Mouse (Mus musculus) forebrain, embryonic 11.5 days (tissue): Measurements from ENCODE around the gene Mctp2. TPM values are rescaled to one million over a fixed set of nuclear protein-coding genes. Genes with fewer than 3 reads are reported as not detected.

ENCODE experiments used
- ATAC-seq: fragments of 200-750 bp; cut with Nextera tagmentation; replicated peaks from 2 replicates; pipeline ENCODE4 v1.8.0; 2017; ENCODE audit warnings: moderate TSS enrichment; ENCODE audit not compliant: low FRiP score
- DNase-seq: peaks from one replicate; pipeline ENCODE4 v3.0.0-alpha.2; 2017; ENCODE audit warnings: low spot score
- H3K27ac ChIP-seq: fragments of 300-500 bp; sonication (generic); 2 replicates; pipeline ENCODE4 v1.5.1; 2014; ENCODE audit warnings: low read depth, low read length
- H3K27me3 ChIP-seq: fragments of 300-500 bp; sonication (generic); 2 replicates; pipeline ENCODE4 v1.6.1; 2014; ENCODE audit warnings: mild to moderate bottlenecking, low read length, mixed read lengths; ENCODE audit not compliant: control insufficient read depth, insufficient read depth
- H3K36me3 ChIP-seq: fragments of 300-500 bp; sonication (generic); 2 replicates; pipeline ENCODE4 v1.6.1; 2014; ENCODE audit warnings: mild to moderate bottlenecking, low read length, moderate library complexity, mixed read lengths; ENCODE audit not compliant: control insufficient read depth, insufficient read depth
- H3K4me1 ChIP-seq: fragments of 300-500 bp; sonication (generic); replicated peaks from 2 replicates; pipeline ENCODE4 v1.6.1; 2014; ENCODE audit warnings: low read length, mixed read lengths; ENCODE audit not compliant: control insufficient read depth, insufficient read depth
- H3K4me2 ChIP-seq: fragments of 300-500 bp; sonication (generic); 2 replicates; pipeline ENCODE4 v1.6.1; 2014; ENCODE audit warnings: low read depth, mild to moderate bottlenecking, low read length, moderate library complexity, mixed read lengths; ENCODE audit not compliant: severe bottlenecking
- H3K4me3 ChIP-seq: fragments of 300-500 bp; sonication (generic); 2 replicates; pipeline ENCODE4 v1.5.1; 2014; ENCODE audit warnings: low read depth, low read length
- H3K9ac ChIP-seq: fragments of 300-500 bp; sonication (generic); 2 replicates; pipeline ENCODE4 v1.6.1; 2014; ENCODE audit warnings: low read length
- H3K9me3 ChIP-seq: fragments of 300-500 bp; sonication (generic); 2 replicates; pipeline ENCODE4 v1.6.1; 2016; ENCODE audit warnings: low read length, mixed read lengths; ENCODE audit not compliant: control insufficient read depth
- WGBS: fragments of 180-500 bp; shearing (Covaris S2); extraction: QIAGEN DNeasy Blood & Tissue Kit; methylation state at CpG from one replicate; pipeline ENCODE4 v1.1.7; 2014; 5-methylcytosine and 5-hydroxymethylcytosine counted together
- polyA plus RNA-seq: library from polyadenylated mRNA; unstranded; fragments of >200 nt; fragmentation: Nextera tagmentation; extraction: Ambion mirVana; gene quantifications from 2 replicates; pipeline ENCODE4 v1.2.1, GENCODE M21; 2014

The Mctp2 gene
- polyA plus RNA-seq, 1 experiment from 2014 or later: 0.08 TPM

GRCm38 (mm10) chr7:72311582-72311981, 5.2 kb upstream of the Mctp2 start:
- 69% methylated on average over 8 of the region's 8 CpGs for WGBS

GRCm38 (mm10) chr7:72308078-72308477, 1.7 kb upstream of the Mctp2 start:
- no peak overlapping the region for H3K9ac ChIP-seq
- 71% methylated on average over 5 of the region's 5 CpGs for WGBS
- DNase-seq (no peak), ATAC-seq (no peak)
- H3K9me3 ChIP-seq: no peaks in the 10 kb centered on the region
- no peak overlapping the region for H3K4me2 ChIP-seq
- H3K27me3 ChIP-seq: peaks cover 4% of the 10 kb centered on the region; the same call in 1 of the 2 replicates
- 0 out of 2 replicates have a peak, but pooled peaks cover 2% of the 10 kb centered on the region for H3K4me1 ChIP-seq
- H3K4me3 ChIP-seq: no peak overlapping the region
- H3K36me3 ChIP-seq: no peaks in the 10 kb centered on the region
- H3K27ac ChIP-seq: no peak overlapping the region

More at GRCm38 (mm10) chr7:72311582-72311981, 5.2 kb upstream of the Mctp2 start:
- H3K27ac ChIP-seq: no peak overlapping the region
- no peaks in the 10 kb centered on the region for H3K9me3 ChIP-seq
- no peak overlapping the region for H3K4me3 ChIP-seq
- H3K27me3 ChIP-seq: peaks cover 2% of the 10 kb centered on the region; the same call in 1 of the 2 replicates
- no peak overlapping the region for H3K9ac ChIP-seq
- no peak for DNase-seq
- H3K4me1 ChIP-seq: 0 out of 2 replicates have a peak, but pooled peaks cover 2% of the 10 kb centered on the region
- no peak for ATAC-seq
- H3K4me2 ChIP-seq: no peak overlapping the region
- no peaks in the 10 kb centered on the region for H3K36me3 ChIP-seq

GRCm38 (mm10) chr7:72306847-72307246, 439 bp upstream of the Mctp2 start:
- WGBS: 5% methylated on average over 6 of the region's 7 CpGs
- no peak overlapping the region for H3K27ac ChIP-seq
- H3K4me2 ChIP-seq: peak overlapping the region; percentile 91
- ATAC-seq (no peak), DNase-seq (no peak)
- peak overlapping the region; percentile 35 for H3K9ac ChIP-seq
- no peaks in the 10 kb centered on the region for H3K9me3 ChIP-seq
- 0 out of 2 replicates have a peak, but pooled peaks cover 2% of the 10 kb centered on the region for H3K4me1 ChIP-seq
- H3K4me3 ChIP-seq: peak overlapping the region; percentile 41
- peaks cover 4% of the 10 kb centered on the region; the same call in 1 of the 2 replicates for H3K27me3 ChIP-seq
- no peaks in the 10 kb centered on the region for H3K36me3 ChIP-seq

GRCm38 (mm10) chr7:72305971-72306370, 437 bp downstream of the Mctp2 start:
- no peak for ATAC-seq
- 0 out of 2 replicates have a peak, but pooled peaks cover 2% of the 10 kb centered on the region for H3K4me1 ChIP-seq
- H3K9ac ChIP-seq: no peak overlapping the region; the same call in 1 of the 2 replicates
- no peaks in the 10 kb centered on the region for H3K36me3 ChIP-seq
- H3K4me3 ChIP-seq: peak overlapping the region; percentile 41
- no peak for DNase-seq
- peaks cover 4% of the 10 kb centered on the region; the same call in 1 of the 2 replicates for H3K27me3 ChIP-seq
- peak overlapping the region; percentile 91 for H3K4me2 ChIP-seq
- H3K9me3 ChIP-seq: no peaks in the 10 kb centered on the region
- H3K27ac ChIP-seq: no peak overlapping the region
- 2% methylated on average over 14 of the region's 14 CpGs for WGBS

- 71% methylated on average over 4 of the region's 4 CpGs for WGBS
- Histone ChIP-seq H3K4me1 (0 out of 2 replicates have a peak, but pooled peaks cover 1% of the 10 kb centered on the region), H3K27ac (no peak overlapping the region), H3K36me3 (no peaks in the 10 kb centered on the region), H3K4me3 (no peak overlapping the region), H3K9me3 (no peaks in the 10 kb centered on the region), H3K9ac (no peak overlapping the region), H3K27me3 (peaks cover 2% of the 10 kb centered on the region; the same call in 1 of the 2 replicates), H3K4me2 (no peak overlapping the region)
- DNase-seq (no peak), ATAC-seq (no peak)
Measured at GRCm38 (mm10) chr7:72301667-72302066, 4.7 kb downstream of the Mctp2 start.

- Histone ChIP-seq H3K36me3 (no peaks in the 10 kb centered on the region), H3K27me3 (no peaks in the 10 kb centered on the region), H3K4me1 (no peaks in the 10 kb centered on the region), H3K4me2 (no peak overlapping the region), H3K27ac (no peak overlapping the region), H3K9me3 (no peaks in the 10 kb centered on the region), H3K9ac (no peak overlapping the region), H3K4me3 (no peak overlapping the region)
- ATAC-seq (no peak), DNase-seq (no peak)
- 91% methylated on average over 6 of the region's 6 CpGs for WGBS
Measured at GRCm38 (mm10) chr7:72299726-72300125, 6.7 kb downstream of the Mctp2 start.

GRCm38 (mm10) chr7:72297013-72297412, 9.4 kb downstream of the Mctp2 start:
- Histone ChIP-seq H3K9ac (no peak overlapping the region), H3K4me2 (no peak overlapping the region), H3K27ac (no peak overlapping the region), H3K27me3 (no peaks in the 10 kb centered on the region), H3K4me1 (no peaks in the 10 kb centered on the region), H3K36me3 (no peaks in the 10 kb centered on the region), H3K4me3 (no peak overlapping the region), H3K9me3 (no peaks in the 10 kb centered on the region)
- WGBS: 91% methylated on average over 5 of the region's 5 CpGs
- ATAC-seq (no peak), DNase-seq (no peak)

GRCm38 (mm10) chr7:72296171-72296570, 10.2 kb downstream of the Mctp2 start:
- no peaks in the 10 kb centered on the region for H3K27me3 ChIP-seq
- no peaks in the 10 kb centered on the region for H3K9me3 ChIP-seq
- H3K4me1 ChIP-seq: no peaks in the 10 kb centered on the region
- no peak overlapping the region for H3K9ac ChIP-seq
- H3K27ac ChIP-seq: no peak overlapping the region
- H3K4me3 ChIP-seq: no peak overlapping the region
- H3K4me2 ChIP-seq: no peak overlapping the region
- no peaks in the 10 kb centered on the region for H3K36me3 ChIP-seq
- WGBS: 43% methylated on average over 2 of the region's 2 CpGs
- ATAC-seq (no peak), DNase-seq (no peak)

- WGBS: 65% methylated on average over 2 of the region's 2 CpGs
- Histone ChIP-seq H3K27me3 (no peaks in the 10 kb centered on the region), H3K9me3 (no peaks in the 10 kb centered on the region), H3K4me3 (no peak overlapping the region), H3K27ac (no peak overlapping the region), H3K4me2 (no peak overlapping the region), H3K4me1 (no peaks in the 10 kb centered on the region), H3K9ac (no peak overlapping the region), H3K36me3 (no peaks in the 10 kb centered on the region)
- no peak for ATAC-seq
- no peak for DNase-seq
Measured at GRCm38 (mm10) chr7:72294886-72295285, 11.5 kb downstream of the Mctp2 start.
